Mouse (Mus musculus) embryonic fibroblast, embryonic 13.5 days (primary cell): ENCODE results near the gene Selenof.

Experiments
- CTCF ChIP-seq: IDR thresholded peaks from 2 replicates; pipeline ENCODE4 v1.5.1; 2011; ENCODE audit warnings: mild to moderate bottlenecking, control low read depth, low read length, moderate library complexity, borderline replicate concordance; ENCODE audit not compliant: insufficient read depth
- POLR2A ChIP-seq: IDR thresholded peaks from 2 replicates; pipeline ENCODE4 v1.6.1; 2011; ENCODE audit warnings: low read depth, mild to moderate bottlenecking, control low read depth, low read length, moderate library complexity

GRCm38 (mm10) chr3:144602413-144602812 is 32.3 kb downstream of the Selenof start:
- TF ChIP-seq CTCF, result no peak
- no peak for TF ChIP-seq POLR2A
